Mouse (Mus musculus) MEL-GATA-1-ER (cell line): ENCODE results near the gene Wdr17.

Experiments used
- DNase-seq: peaks from one replicate; pipeline ENCODE4 v3.0.0-alpha.2; 2012; ENCODE audit warnings: low read depth; ENCODE audit errors: extremely low read depth

The Wdr17 gene

GRCm38 (mm10) chr8:54886987-54887785 lies at the start of gene Wdr17:
Gene Wdr17, minus strand, starts transcription at chr8:54887184.
- DNase-seq = no peak

- DNase-seq = no peak
Measured at GRCm38 (mm10) chr8:54932306-54932705, 45.3 kb upstream of the Wdr17 start.

GRCm38 (mm10) chr8:54924936-54925335 lies 38.0 kb upstream of the Wdr17 start:
- DNase-seq = no peak

- DNase-seq = no peak
Measured at GRCm38 (mm10) chr8:54922160-54922855, 35.3 kb upstream of the Wdr17 start.

- no peak for DNase-seq
Measured at GRCm38 (mm10) chr8:54917710-54918109, 30.7 kb upstream of the Wdr17 start.

GRCm38 (mm10) chr8:54912891-54913290 lies 25.9 kb upstream of the Wdr17 start:
- DNase-seq = no peak

GRCm38 (mm10) chr8:54899444-54899843 lies 12.5 kb upstream of the Wdr17 start:
- DNase-seq = no peak

GRCm38 (mm10) chr8:54894637-54895322 lies 7.8 kb upstream of the Wdr17 start:
- DNase-seq = no peak

GRCm38 (mm10) chr8:54894180-54894579 lies 7.2 kb upstream of the Wdr17 start:
- no peak for DNase-seq

- DNase-seq = no peak
Measured at GRCm38 (mm10) chr8:54886560-54886959, 424 bp downstream of the Wdr17 start.

- no peak for DNase-seq
Measured at GRCm38 (mm10) chr8:54876458-54876857, 10.5 kb downstream of the Wdr17 start.

- DNase-seq = no peak
Measured at GRCm38 (mm10) chr8:54864761-54865064, 22.3 kb downstream of the Wdr17 start.

GRCm38 (mm10) chr8:54864038-54864760 lies 22.8 kb downstream of the Wdr17 start:
- DNase-seq = no peak

GRCm38 (mm10) chr8:54836029-54836959 lies 50.7 kb downstream of the Wdr17 start:
- no peak for DNase-seq

- peak; percentile 5 for DNase-seq
Measured at GRCm38 (mm10) chr8:54829794-54830426, 57.1 kb downstream of the Wdr17 start.

GRCm38 (mm10) chr8:54827974-54828373 lies 59.0 kb downstream of the Wdr17 start:
- no peak for DNase-seq

GRCm38 (mm10) chr8:54822956-54823355 lies 64.0 kb downstream of the Wdr17 start:
- no peak for DNase-seq

- no peak for DNase-seq
Measured at GRCm38 (mm10) chr8:54818651-54819050, 68.3 kb downstream of the Wdr17 start.

GRCm38 (mm10) chr8:54808217-54808616 lies 78.8 kb downstream of the Wdr17 start:
- DNase-seq = no peak

- no peak for DNase-seq
Measured at GRCm38 (mm10) chr8:54806173-54806572, 80.8 kb downstream of the Wdr17 start.
